Mouse (Mus musculus) embryonic facial prominence, embryonic 11.5 days (tissue): Measurements from ENCODE around the gene Hif3a. TPM values are rescaled to one million over a fixed set of nuclear protein-coding genes. Genes with fewer than 3 reads are reported as not detected.

ENCODE experiments used
- ATAC-seq: fragments of 200-750 bp; cut with Nextera tagmentation; replicated peaks from 2 replicates; pipeline ENCODE4 v1.8.0; 2017; ENCODE audit warnings: low read depth; ENCODE audit not compliant: insufficient number of reproducible peaks, low FRiP score, low TSS enrichment
- DNase-seq: peaks from one replicate; pipeline ENCODE4 v3.0.0-alpha.2; 2015; ENCODE audit warnings: low spot score
- H3K27ac ChIP-seq: fragments of 300-500 bp; sonication (generic); replicated peaks from 2 replicates; pipeline ENCODE4 v1.5.1; 2014; ENCODE audit warnings: mild to moderate bottlenecking, low read depth, low read length, control low read depth
- H3K27me3 ChIP-seq: fragments of 300-500 bp; sonication (generic); 2 replicates; pipeline ENCODE4 v1.6.1; 2014; ENCODE audit warnings: mild to moderate bottlenecking, low read length, moderate library complexity, mixed read lengths; ENCODE audit not compliant: control insufficient read depth, insufficient read depth
- H3K36me3 ChIP-seq: fragments of 300-500 bp; sonication (generic); replicated peaks from 2 replicates; pipeline ENCODE4 v1.6.1; 2014; ENCODE audit warnings: low read depth, mild to moderate bottlenecking, low read length, moderate library complexity, mixed read lengths; ENCODE audit not compliant: control insufficient read depth, insufficient read depth
- H3K4me1 ChIP-seq: fragments of 300-500 bp; sonication (generic); 2 replicates; pipeline ENCODE4 v1.6.1; 2014; ENCODE audit warnings: low read length, mixed read lengths; ENCODE audit not compliant: control insufficient read depth, insufficient read depth
- H3K4me2 ChIP-seq: fragments of 300-500 bp; sonication (generic); 2 replicates; pipeline ENCODE4 v1.6.1; 2014; ENCODE audit warnings: low read depth, mild to moderate bottlenecking, control low read depth, low read length, moderate library complexity
- H3K4me3 ChIP-seq: fragments of 300-500 bp; sonication (generic); 2 replicates; pipeline ENCODE4 v1.5.1; 2014; ENCODE audit warnings: low read depth, low read length, control low read depth
- H3K9ac ChIP-seq: fragments of 300-500 bp; sonication (generic); replicated peaks from 2 replicates; pipeline ENCODE4 v1.6.1; 2014; ENCODE audit warnings: mild to moderate bottlenecking, control low read depth, low read length
- H3K9me3 ChIP-seq: fragments of 300-500 bp; sonication (generic); replicated peaks from 2 replicates; pipeline ENCODE4 v1.6.1; 2016; ENCODE audit warnings: mild to moderate bottlenecking, low read length, inconsistent platforms, mixed read lengths; ENCODE audit not compliant: control insufficient read depth
- WGBS: fragments of 180-500 bp; shearing (Covaris S2); extraction: QIAGEN DNeasy Blood & Tissue Kit; methylation state at CpG from one replicate; pipeline ENCODE4 v1.1.7; 2014; 5-methylcytosine and 5-hydroxymethylcytosine counted together
- polyA plus RNA-seq: library from polyadenylated mRNA; unstranded; fragments of >200 nt; fragmentation: Nextera tagmentation; extraction: Ambion mirVana; gene quantifications from 2 replicates; pipeline ENCODE4 v1.2.1, GENCODE M21; 2014

The Hif3a gene
- polyA plus RNA-seq, 1 experiment from 2014 or later: 6.7 TPM

GRCm38 (mm10) chr7:17054325-17054989, 7.8 kb downstream of the Hif3a start:
- Histone ChIP-seq H3K4me1 (peaks cover 14% of the 10 kb centered on the region), H3K9ac (no peak overlapping the region), H3K4me2 (no peak overlapping the region), H3K27ac (no peak overlapping the region), H3K9me3 (no peaks in the 10 kb centered on the region; the same call in 1 of the 2 replicates), H3K4me3 (no peak overlapping the region), H3K36me3 (no peaks in the 10 kb centered on the region), H3K27me3 (no peaks in the 10 kb centered on the region)
- DNase-seq: no peak
- ATAC-seq: no peak
- 83% methylated on average over 15 of the region's 16 CpGs for WGBS

GRCm38 (mm10) chr7:17050933-17051594, 11.2 kb downstream of the Hif3a start:
- H3K4me1 ChIP-seq: no peaks in the 10 kb centered on the region
- no peaks in the 10 kb centered on the region for H3K27me3 ChIP-seq
- H3K4me2 ChIP-seq: no peak overlapping the region
- WGBS: 8% methylated on average over 16 of the region's 17 CpGs
- no peak for ATAC-seq
- DNase-seq: peak; percentile 85
- H3K27ac ChIP-seq: no peak overlapping the region
- H3K4me3 ChIP-seq: no peak overlapping the region
- no peak overlapping the region for H3K9ac ChIP-seq
- H3K36me3 ChIP-seq: no peaks in the 10 kb centered on the region
- H3K9me3 ChIP-seq: no peaks in the 10 kb centered on the region; the same call in 1 of the 2 replicates

- no peaks in the 10 kb centered on the region for H3K9me3 ChIP-seq
- H3K4me3 ChIP-seq: no peak overlapping the region
- ATAC-seq: no peak
- H3K27ac ChIP-seq: no peak overlapping the region
- no peaks in the 10 kb centered on the region for H3K27me3 ChIP-seq
- no peak for DNase-seq
- H3K4me1 ChIP-seq: no peaks in the 10 kb centered on the region
- no peak overlapping the region for H3K9ac ChIP-seq
- WGBS: 58% methylated on average over 11 of the region's 11 CpGs
- H3K4me2 ChIP-seq: no peak overlapping the region
- no peaks in the 10 kb centered on the region for H3K36me3 ChIP-seq
Observed at GRCm38 (mm10) chr7:17050491-17050890, 11.7 kb downstream of the Hif3a start.

GRCm38 (mm10) chr7:17048431-17049190, 13.6 kb downstream of the Hif3a start:
- Histone ChIP-seq H3K4me2 (no peak overlapping the region), H3K4me3 (no peak overlapping the region), H3K9me3 (no peaks in the 10 kb centered on the region), H3K4me1 (no peaks in the 10 kb centered on the region), H3K27ac (no peak overlapping the region), H3K27me3 (no peaks in the 10 kb centered on the region), H3K36me3 (no peaks in the 10 kb centered on the region), H3K9ac (no peak overlapping the region)
- ATAC-seq (no peak), DNase-seq (no peak)
- WGBS: 89% methylated on average over 10 of the region's 10 CpGs

- Histone ChIP-seq H3K4me2 (no peak overlapping the region), H3K9ac (no peak overlapping the region), H3K9me3 (no peaks in the 10 kb centered on the region), H3K27me3 (no peaks in the 10 kb centered on the region), H3K27ac (no peak overlapping the region), H3K36me3 (no peaks in the 10 kb centered on the region), H3K4me3 (no peak overlapping the region), H3K4me1 (no peaks in the 10 kb centered on the region)
- DNase-seq (no peak), ATAC-seq (no peak)
- 85% methylated on average over 5 of the region's 5 CpGs for WGBS
Observed at GRCm38 (mm10) chr7:17047041-17047682, 15.1 kb downstream of the Hif3a start.

- Histone ChIP-seq H3K9ac (no peak overlapping the region), H3K4me2 (no peak overlapping the region), H3K4me1 (no peaks in the 10 kb centered on the region), H3K36me3 (no peaks in the 10 kb centered on the region), H3K4me3 (no peak overlapping the region), H3K27ac (no peak overlapping the region), H3K27me3 (no peaks in the 10 kb centered on the region), H3K9me3 (no peaks in the 10 kb centered on the region)
- ATAC-seq (no peak), DNase-seq (no peak)
- 85% methylated on average over 1 of the region's 1 CpGs for WGBS
Observed at GRCm38 (mm10) chr7:17045743-17046142, 16.5 kb downstream of the Hif3a start.

GRCm38 (mm10) chr7:17039373-17039772, 22.9 kb downstream of the Hif3a start:
- Histone ChIP-seq H3K27ac (no peak overlapping the region), H3K4me3 (no peak overlapping the region), H3K4me2 (no peak overlapping the region), H3K4me1 (no peaks in the 10 kb centered on the region), H3K9ac (no peak overlapping the region), H3K9me3 (no peaks in the 10 kb centered on the region), H3K36me3 (no peaks in the 10 kb centered on the region), H3K27me3 (no peaks in the 10 kb centered on the region)
- WGBS: 93% methylated on average over 7 of the region's 7 CpGs
- ATAC-seq (no peak), DNase-seq (no peak)
